Mouse (Mus musculus) limb, embryonic 14.5 days (tissue): ENCODE measurements around the gene Polr2c. TPM values are rescaled to one million over a fixed set of nuclear protein-coding genes. Genes with fewer than 3 reads are reported as not detected.

Experiments used
- ATAC-seq: fragments of 200-750 bp; cut with Nextera tagmentation; 2 replicates; pipeline ENCODE4 v1.8.0; 2017; ENCODE audit warnings: low read depth, moderate number of reproducible peaks, moderate TSS enrichment; ENCODE audit not compliant: low FRiP score
- DNase-seq: peaks from one replicate; pipeline ENCODE4 v3.0.0-alpha.2; 2015; ENCODE audit warnings: low spot score
- H3K27ac ChIP-seq: fragments of 300-500 bp; sonication (generic); replicated peaks from 2 replicates; pipeline ENCODE4 v1.5.1; 2014; ENCODE audit warnings: low read depth, mild to moderate bottlenecking, low read length, moderate library complexity, mixed read lengths
- H3K27me3 ChIP-seq: fragments of 300-500 bp; sonication (generic); 2 replicates; pipeline ENCODE4 v1.6.1; 2014; ENCODE audit warnings: low read length, mixed read lengths; ENCODE audit not compliant: control insufficient read depth, insufficient read depth
- H3K36me3 ChIP-seq: fragments of 300-500 bp; sonication (generic); 2 replicates; pipeline ENCODE4 v1.6.1; 2014; ENCODE audit warnings: mild to moderate bottlenecking, low read length, moderate library complexity, mixed read lengths; ENCODE audit not compliant: control insufficient read depth, insufficient read depth
- H3K4me1 ChIP-seq: fragments of 300-500 bp; sonication (generic); 2 replicates; pipeline ENCODE4 v1.6.1; 2014; ENCODE audit warnings: antibody characterized with exemption, low read length, mixed read lengths; ENCODE audit not compliant: control insufficient read depth, insufficient read depth
- H3K4me2 ChIP-seq: fragments of 300-500 bp; sonication (generic); replicated peaks from 2 replicates; pipeline ENCODE4 v1.6.1; 2014; ENCODE audit warnings: low read depth, mild to moderate bottlenecking, low read length, moderate library complexity; ENCODE audit not compliant: severe bottlenecking
- H3K4me3 ChIP-seq: fragments of 300-500 bp; sonication (generic); replicated peaks from 2 replicates; pipeline ENCODE4 v1.5.1; 2014; ENCODE audit warnings: low read length
- H3K9ac ChIP-seq: fragments of 300-500 bp; sonication (generic); 2 replicates; pipeline ENCODE4 v1.6.1; 2014; ENCODE audit warnings: mild to moderate bottlenecking, low read depth, low read length, moderate library complexity; ENCODE audit not compliant: severe bottlenecking
- H3K9me3 ChIP-seq: fragments of 300-500 bp; sonication (generic); 2 replicates; pipeline ENCODE4 v1.6.1; 2016; ENCODE audit warnings: low read length; ENCODE audit not compliant: control insufficient read depth
- POLR2A ChIP-seq: fragments of 200-500 bp; IDR thresholded peaks from 2 replicates; pipeline ENCODE4 v1.8.0; 2012; ENCODE audit warnings: inconsistent platforms, mild to moderate bottlenecking, moderate library complexity, borderline replicate concordance; ENCODE audit not compliant: insufficient read depth, insufficient read length; ENCODE audit errors: extremely low read depth
- WGBS: fragments of 180-500 bp; shearing (Covaris S2); extraction: QIAGEN DNeasy Blood & Tissue Kit; methylation state at CpG from one replicate; pipeline ENCODE4 v1.1.7; 2014; 5-methylcytosine and 5-hydroxymethylcytosine counted together
- polyA plus RNA-seq, 2 experiments: library from polyadenylated mRNA; depleted of rRNA in 1 of 2; stranded (reverse) in 1 of 2; unstranded in 1 of 2; fragments of >200 nt; fragmentation: Nextera tagmentation in 1 of 2; extraction: Ambion mirVana in 1 of 2; gene quantifications; 2 replicates each; pipeline versions ENCODE4 v1.2.1 to v1.2.3; 2012 to 2014

Gene Polr2c
- polyA plus RNA-seq, 2 experiments: 129 to 135 TPM

- no peak overlapping the region for H3K4me2 ChIP-seq
- H3K27me3 ChIP-seq: no peaks in the 10 kb centered on the region
- peaks cover 4% of the 10 kb centered on the region; the same call in 1 of the 2 replicates for H3K4me1 ChIP-seq
- H3K9me3 ChIP-seq: no peaks in the 10 kb centered on the region
- no peak overlapping the region for H3K27ac ChIP-seq
- ATAC-seq (no peak), DNase-seq (peak; percentile 81)
- no peak overlapping the region for H3K9ac ChIP-seq
- TF ChIP-seq POLR2A: no peak
- H3K4me3 ChIP-seq: no peak overlapping the region
- peaks cover 64% of the 10 kb centered on the region for H3K36me3 ChIP-seq
- 72% methylated on average over 8 of the region's 8 CpGs for WGBS
Observed at GRCm38 (mm10) chr8:94861352-94861910, 4.2 kb downstream of the Polr2c start.

GRCm38 (mm10) chr8:94862487-94863220 lies 5.4 kb downstream of the Polr2c start:
- Histone ChIP-seq H3K36me3 (peaks cover 72% of the 10 kb centered on the region), H3K4me2 (no peak overlapping the region), H3K27ac (no peak overlapping the region), H3K27me3 (no peaks in the 10 kb centered on the region), H3K9ac (no peak overlapping the region), H3K4me1 (peaks cover 4% of the 10 kb centered on the region; the same call in 1 of the 2 replicates), H3K4me3 (no peak overlapping the region), H3K9me3 (no peaks in the 10 kb centered on the region)
- 81% methylated on average over 12 of the region's 12 CpGs for WGBS
- no peak for TF ChIP-seq POLR2A
- no peak for DNase-seq
- no peak for ATAC-seq

GRCm38 (mm10) chr8:94863897-94864673 lies 6.8 kb downstream of the Polr2c start:
- peaks cover 69% of the 10 kb centered on the region for H3K36me3 ChIP-seq
- 68% methylated on average over 10 of the region's 10 CpGs for WGBS

GRCm38 (mm10) chr8:94865292-94865691 lies 8.0 kb downstream of the Polr2c start:
- Histone ChIP-seq H3K9me3 (no peaks in the 10 kb centered on the region), H3K4me1 (peaks cover 8% of the 10 kb centered on the region; the same call in 1 of the 2 replicates), H3K4me2 (no peak overlapping the region), H3K27me3 (no peaks in the 10 kb centered on the region), H3K36me3 (peaks cover 64% of the 10 kb centered on the region), H3K9ac (no peak overlapping the region), H3K27ac (no peak overlapping the region), H3K4me3 (no peak overlapping the region)
- ATAC-seq (no peak), DNase-seq (no peak)
- TF ChIP-seq POLR2A: no peak
- WGBS: 74% methylated on average over 10 of the region's 10 CpGs

More at GRCm38 (mm10) chr8:94863897-94864673, 6.8 kb downstream of the Polr2c start:
- Histone ChIP-seq H3K27me3 (no peaks in the 10 kb centered on the region), H3K4me2 (no peak overlapping the region), H3K9ac (no peak overlapping the region), H3K4me3 (no peak overlapping the region), H3K4me1 (no peaks in the 10 kb centered on the region), H3K27ac (no peak overlapping the region), H3K9me3 (no peaks in the 10 kb centered on the region)
- no peak for DNase-seq
- TF ChIP-seq POLR2A: no peak
- ATAC-seq: no peak

GRCm38 (mm10) chr8:94866921-94867320 lies 9.7 kb downstream of the Polr2c start:
- Histone ChIP-seq H3K4me2 (no peak overlapping the region), H3K9ac (no peak overlapping the region), H3K27me3 (no peaks in the 10 kb centered on the region), H3K27ac (no peak overlapping the region), H3K36me3 (peaks cover 52% of the 10 kb centered on the region), H3K4me3 (no peak overlapping the region), H3K4me1 (peaks cover 20% of the 10 kb centered on the region), H3K9me3 (no peaks in the 10 kb centered on the region)
- 86% methylated on average over 9 of the region's 9 CpGs for WGBS
- ATAC-seq (no peak), DNase-seq (no peak)
- no peak for TF ChIP-seq POLR2A
